Mouse (Mus musculus) adrenal gland, postnatal 4 days (tissue): ENCODE data around the gene Phf21a. TPM values are rescaled to one million over a fixed set of nuclear protein-coding genes. Genes with fewer than 3 reads are reported as not detected.
"Not testable (repeated sequence)": the region's sequence is repeated elsewhere in the genome, so short reads cannot be mapped to it uniquely, and the experiment has no call there.

Experiments
- DNase-seq, 2 experiments: peaks; one replicate each; pipeline ENCODE4 v3.0.0; 2021 to 2022; ENCODE audit warnings: low spot score in 2 of 2, mixed read lengths in 2 of 2
- total RNA-seq, 2 experiments: library from RNA; stranded (reverse); gene quantifications; 2 replicates each; pipeline ENCODE4 v1.2.3; 2021

Gene Phf21a
- total RNA-seq, 2 experiments from 2014 or later: 108 to 115 TPM

- no peak for DNase-seq
These were observed 16.7 kb upstream of the Phf21a start for GRCm38 (mm10) chr2:92076086-92076692.

GRCm38 (mm10) chr2:92082196-92082595 is 10.7 kb upstream of the Phf21a start:
- DNase-seq: no peak

GRCm38 (mm10) chr2:92085721-92086120 is 7.2 kb upstream of the Phf21a start:
- no peak for DNase-seq

GRCm38 (mm10) chr2:92087065-92087464 is 5.9 kb upstream of the Phf21a start:
- DNase-seq: no peak

- DNase-seq: no peak
These were observed 3.1 kb upstream of the Phf21a start for GRCm38 (mm10) chr2:92089782-92090181.

- DNase-seq: not testable (repeated sequence)
These were observed 586 bp downstream of the Phf21a start for GRCm38 (mm10) chr2:92093503-92093902.

- no peak for DNase-seq
These were observed 1.2 kb downstream of the Phf21a start for GRCm38 (mm10) chr2:92094078-92094477.

- DNase-seq: no peak
These were observed 7.9 kb downstream of the Phf21a start for GRCm38 (mm10) chr2:92100768-92101167.

GRCm38 (mm10) chr2:92124523-92124922 is 31.6 kb downstream of the Phf21a start:
- DNase-seq: no peak

- DNase-seq: no peak
These were observed 32.4 kb downstream of the Phf21a start for GRCm38 (mm10) chr2:92125330-92125729.

GRCm38 (mm10) chr2:92130071-92130470 is 37.2 kb downstream of the Phf21a start:
- DNase-seq: no peak

- DNase-seq: no peak
These were observed 45.8 kb downstream of the Phf21a start for GRCm38 (mm10) chr2:92138736-92139135.

- DNase-seq: no peak
These were observed 46.4 kb downstream of the Phf21a start for GRCm38 (mm10) chr2:92139365-92139764.

- no peak for DNase-seq
These were observed 47.5 kb downstream of the Phf21a start for GRCm38 (mm10) chr2:92140383-92140782.

- no peak for DNase-seq
These were observed 48.2 kb downstream of the Phf21a start for GRCm38 (mm10) chr2:92141073-92141472.

GRCm38 (mm10) chr2:92143932-92144331 is 51.0 kb downstream of the Phf21a start:
- no peak for DNase-seq

GRCm38 (mm10) chr2:92147925-92148750 is 55.2 kb downstream of the Phf21a start:
- DNase-seq: not testable (repeated sequence)

GRCm38 (mm10) chr2:92164291-92164690 is 71.4 kb downstream of the Phf21a start:
- DNase-seq: no peak

GRCm38 (mm10) chr2:92166950-92167349 is 74.0 kb downstream of the Phf21a start:
- no peak for DNase-seq

- DNase-seq: no peak
These were observed 78.2 kb downstream of the Phf21a start for GRCm38 (mm10) chr2:92171046-92171643.

- no peak for DNase-seq
These were observed 79.4 kb downstream of the Phf21a start for GRCm38 (mm10) chr2:92172300-92172699.

- DNase-seq: no peak
These were observed 80.3 kb downstream of the Phf21a start for GRCm38 (mm10) chr2:92173186-92173585.
